Mouse (Mus musculus) kidney, embryonic 15.5 days (tissue): ENCODE measurements around the gene Cyfip1. TPM values are rescaled to one million over a fixed set of nuclear protein-coding genes. Genes with fewer than 3 reads are reported as not detected.
A peak's percentile ranks its signal among the peaks of the same experiment; 100 is the strongest.

Source experiments
- ATAC-seq: fragments of 200-750 bp; cut with Nextera tagmentation; replicated peaks from 2 replicates; pipeline ENCODE4 v1.8.0; 2017; ENCODE audit warnings: moderate TSS enrichment; ENCODE audit not compliant: low FRiP score
- H3K27ac ChIP-seq: fragments of 300-500 bp; sonication (generic); 2 replicates; pipeline ENCODE4 v1.5.1; 2015; ENCODE audit warnings: mild to moderate bottlenecking, inconsistent platforms
- H3K27me3 ChIP-seq: fragments of 300-500 bp; sonication (generic); 2 replicates; pipeline ENCODE4 v1.6.1; 2015; ENCODE audit warnings: inconsistent platforms
- H3K36me3 ChIP-seq: fragments of 300-500 bp; sonication (generic); 2 replicates; pipeline ENCODE4 v1.6.1; 2015; ENCODE audit warnings: inconsistent platforms
- H3K4me1 ChIP-seq: fragments of 300-500 bp; sonication (generic); 2 replicates; pipeline ENCODE4 v1.6.1; 2015; ENCODE audit warnings: inconsistent platforms
- H3K4me2 ChIP-seq: fragments of 300-500 bp; sonication (generic); 2 replicates; pipeline ENCODE4 v1.6.1; 2015; ENCODE audit warnings: moderate library complexity, mild to moderate bottlenecking, inconsistent platforms
- H3K4me3 ChIP-seq: fragments of 300-500 bp; sonication (generic); replicated peaks from 2 replicates; pipeline ENCODE4 v1.5.1; 2015; ENCODE audit warnings: mild to moderate bottlenecking, inconsistent platforms
- H3K9ac ChIP-seq: fragments of 300-500 bp; sonication (generic); 2 replicates; pipeline ENCODE4 v1.6.1; 2015; ENCODE audit warnings: mild to moderate bottlenecking, inconsistent platforms
- H3K9me3 ChIP-seq: fragments of 300-500 bp; sonication (generic); replicated peaks from 2 replicates; pipeline ENCODE4 v1.6.1; 2016; ENCODE audit warnings: inconsistent platforms
- WGBS: fragments of 180-500 bp; shearing (Covaris S2); methylation state at CpG from one replicate; pipeline ENCODE4 v1.1.7; 2015; ENCODE audit warnings: mixed read lengths; 5-methylcytosine and 5-hydroxymethylcytosine counted together
- polyA plus RNA-seq: library from polyadenylated mRNA; unstranded; fragments of >200 nt; fragmentation: Nextera tagmentation; extraction: Ambion mirVana; gene quantifications from 2 replicates; pipeline ENCODE4 v1.2.1, GENCODE M21; 2015

The Cyfip1 gene
- polyA plus RNA-seq, 1 experiment from 2014 or later: 112 TPM

DNA sequence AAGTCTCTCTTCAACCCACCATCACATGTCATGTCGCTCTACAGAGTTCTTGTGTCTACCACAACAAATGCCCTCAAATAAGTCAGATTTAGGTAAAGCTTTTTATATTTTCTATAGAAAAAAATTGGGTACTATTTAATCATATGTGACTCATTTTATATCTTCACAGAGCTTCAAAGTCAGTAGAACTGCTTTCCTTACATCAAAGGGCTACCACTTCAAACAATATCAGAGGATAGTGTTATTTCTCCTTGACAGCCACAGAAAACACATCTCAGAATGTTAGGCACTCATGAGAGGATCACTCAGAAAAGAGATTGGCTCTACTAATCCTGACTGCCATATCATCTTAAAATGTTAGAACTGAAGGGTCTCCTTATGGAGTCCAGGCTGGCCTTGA is 119.0 kb downstream of the Cyfip1 start:
- H3K9me3 ChIP-seq: no peaks in the 10 kb centered on the region
- H3K36me3 ChIP-seq: peaks cover 16% of the 10 kb centered on the region; the same call in 1 of the 2 replicates
- H3K27me3 ChIP-seq: no peaks in the 10 kb centered on the region
- WGBS: 98% methylated on average over 1 of the region's 1 CpGs
- H3K4me2 ChIP-seq: 0 out of 2 replicates have a peak overlapping the region, but pooled peaks have one; percentile 36
- no peak overlapping the region for H3K9ac ChIP-seq
- no peak overlapping the region for H3K4me3 ChIP-seq
- peaks cover 15% of the 10 kb centered on the region; the same call in 1 of the 2 replicates for H3K4me1 ChIP-seq
- no peak overlapping the region for H3K27ac ChIP-seq
- no peak for ATAC-seq

DNA sequence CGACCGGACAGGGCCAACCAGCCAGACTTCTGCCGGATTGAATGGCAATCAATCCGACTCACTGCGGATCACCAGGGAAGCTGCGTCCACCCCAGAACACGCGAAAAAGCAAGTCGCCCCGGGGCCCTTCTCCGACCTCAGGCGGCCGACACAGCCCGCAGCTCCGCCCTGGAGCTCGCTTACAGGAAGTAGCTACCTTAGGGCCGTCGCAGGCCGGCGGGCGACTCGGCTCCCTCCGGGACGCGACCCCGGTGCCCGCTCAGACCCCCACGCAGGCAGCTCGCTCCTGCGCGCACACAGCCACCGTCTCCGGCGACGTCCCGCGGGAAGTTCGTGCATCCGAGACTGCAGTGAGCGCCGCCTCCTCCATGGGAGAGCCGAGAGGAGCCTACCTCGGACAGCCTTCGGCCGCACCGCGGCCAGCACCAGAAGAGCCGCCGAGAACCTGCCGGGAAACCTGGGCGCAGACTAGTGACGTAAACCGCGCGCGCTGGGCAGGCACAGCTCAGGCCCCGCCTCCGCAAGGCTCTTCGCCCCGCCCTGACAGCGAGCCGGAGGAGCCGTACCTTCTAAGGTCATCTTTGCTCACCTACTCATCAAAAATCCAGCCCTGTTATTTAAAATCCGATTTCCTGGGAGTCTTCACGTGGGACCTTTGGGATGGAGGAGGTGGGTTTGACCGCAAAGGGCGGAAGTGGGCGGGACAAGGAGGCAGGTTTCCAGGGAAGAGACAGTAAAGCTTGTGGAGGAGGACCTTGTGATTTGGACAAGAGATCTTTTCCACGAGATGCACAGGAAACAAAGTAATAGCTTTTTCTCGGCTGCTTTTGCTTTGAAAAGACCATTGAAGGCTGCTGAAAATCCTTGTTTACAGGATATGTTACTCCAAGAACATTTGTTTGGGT is 120.7 kb downstream of the Cyfip1 start, which contains the start of gene Nipa2:
Gene Nipa2 (minus strand): TSS at position 473 of the 905 bp plus-strand sequence.
- 0 out of 2 replicates have a peak, but pooled peaks cover 3% of the 10 kb centered on the region for H3K36me3 ChIP-seq
- peak within 1 kb of the TSS; percentile 95 for H3K9ac ChIP-seq
- peak within 1 kb of the TSS; percentile 96 for H3K27ac ChIP-seq
- peak within 1 kb of the TSS; percentile 69 for H3K4me2 ChIP-seq
- H3K27me3 ChIP-seq: no peaks in the 10 kb centered on the region
- peaks cover 18% of the 10 kb centered on the region; the same call in 1 of the 2 replicates for H3K4me1 ChIP-seq
- peak; percentile 98 for ATAC-seq
- H3K9me3 ChIP-seq: no peaks in the 10 kb centered on the region
- H3K4me3 ChIP-seq: peak within 1 kb of the TSS; percentile 95
- under 1% methylated on average over 70 of the region's 70 CpGs for WGBS

DNA sequence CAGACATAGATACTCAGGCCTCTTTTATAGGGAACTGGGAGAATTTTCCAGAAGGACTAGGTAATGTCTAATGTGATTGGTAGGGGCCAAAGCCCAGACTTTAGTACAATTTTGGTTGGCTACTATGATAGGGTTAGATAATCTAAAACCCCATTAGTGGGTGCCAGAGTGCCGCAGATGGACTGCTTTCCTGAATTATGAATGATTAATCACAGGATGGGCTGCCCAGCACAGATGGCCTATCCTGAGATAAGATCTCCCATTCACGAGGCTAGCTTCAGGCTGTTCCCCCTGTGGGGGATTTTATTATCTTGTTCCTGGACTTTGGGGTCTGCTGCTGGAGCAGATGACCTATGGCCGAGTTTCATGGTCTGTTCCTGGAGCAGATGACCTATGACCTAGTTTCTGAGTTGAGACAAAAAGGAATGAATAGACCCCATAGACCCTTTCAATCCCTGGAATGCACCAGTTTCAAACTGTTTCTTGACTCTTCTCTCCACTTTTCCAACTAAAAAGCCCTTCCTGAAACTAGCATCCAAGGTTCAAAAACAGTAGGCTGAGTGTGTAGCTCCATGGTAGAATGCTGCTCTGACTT is 125.4 kb downstream of the Cyfip1 start:
- Histone ChIP-seq H3K4me3 (no peak overlapping the region), H3K36me3 (no peaks in the 10 kb centered on the region), H3K9ac (no peak overlapping the region), H3K27ac (no peak overlapping the region), H3K9me3 (no peaks in the 10 kb centered on the region), H3K27me3 (no peaks in the 10 kb centered on the region), H3K4me1 (peaks cover 15% of the 10 kb centered on the region; the same call in 1 of the 2 replicates), H3K4me2 (no peak overlapping the region)
- no peak for ATAC-seq
- WGBS: 31% methylated on average over 3 of the region's 3 CpGs

- no peak for ATAC-seq
- H3K4me3 ChIP-seq: peak overlapping the region; percentile 29
- WGBS: 42% methylated on average over 16 of the region's 16 CpGs
- H3K9ac ChIP-seq: no peak overlapping the region
- no peaks in the 10 kb centered on the region for H3K27me3 ChIP-seq
- H3K4me2 ChIP-seq: peak overlapping the region; percentile 49
- H3K4me1 ChIP-seq: peaks cover 9% of the 10 kb centered on the region; the same call in 1 of the 2 replicates
- H3K9me3 ChIP-seq: no peaks in the 10 kb centered on the region
- H3K36me3 ChIP-seq: no peaks in the 10 kb centered on the region
- H3K27ac ChIP-seq: no peak overlapping the region
These were observed 126.8 kb downstream of the Cyfip1 start for GRCm38 (mm10) chr7:55968258-55968901.

DNA sequence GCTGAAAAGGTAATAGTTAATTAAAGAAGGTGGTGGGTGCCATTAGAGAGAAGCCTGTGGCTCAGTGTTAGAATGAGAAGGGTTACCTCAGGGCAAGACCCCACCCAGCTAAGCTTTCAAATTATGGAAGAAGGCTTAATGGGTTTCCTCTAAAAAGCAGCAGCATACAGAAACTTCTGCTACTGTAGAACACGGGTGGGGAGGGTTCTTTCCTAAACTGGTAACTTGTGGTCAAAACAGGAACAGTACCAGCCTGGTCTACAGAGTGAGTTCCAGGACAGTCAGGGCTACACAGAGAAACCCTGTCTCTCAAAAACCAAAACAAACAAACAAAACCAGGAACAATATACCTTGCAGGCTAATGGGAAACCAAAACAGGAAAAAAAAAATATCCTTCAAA is 127.9 kb downstream of the Cyfip1 start:
- H3K4me3 ChIP-seq: no peak overlapping the region
- WGBS: 73% methylated on average over 1 of the region's 1 CpGs
- no peaks in the 10 kb centered on the region for H3K9me3 ChIP-seq
- no peak overlapping the region for H3K27ac ChIP-seq
- H3K27me3 ChIP-seq: no peaks in the 10 kb centered on the region
- no peak for ATAC-seq
- H3K9ac ChIP-seq: no peak overlapping the region
- H3K4me2 ChIP-seq: no peak overlapping the region
- H3K4me1 ChIP-seq: peaks cover 7% of the 10 kb centered on the region; the same call in 1 of the 2 replicates
- peaks cover 4% of the 10 kb centered on the region for H3K36me3 ChIP-seq

DNA sequence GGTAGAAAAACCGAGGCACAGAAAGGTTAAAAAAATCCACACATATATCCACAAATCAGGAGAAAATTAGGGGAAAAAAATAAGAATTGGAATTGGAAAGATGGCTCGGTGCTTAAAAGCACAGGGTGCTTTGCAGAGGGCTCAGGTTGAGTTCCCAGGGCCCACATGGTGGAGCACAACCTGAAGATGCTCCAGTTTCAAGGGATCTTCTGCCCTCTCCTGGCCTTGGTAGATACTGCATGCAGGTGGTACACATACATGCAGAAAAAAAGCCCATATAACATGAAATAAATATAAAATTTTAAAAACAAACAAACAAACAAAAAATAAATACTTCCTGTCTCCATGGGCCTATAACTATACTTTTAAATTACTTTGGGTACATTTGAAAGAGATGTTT is 132.9 kb downstream of the Cyfip1 start:
- no peaks in the 10 kb centered on the region for H3K9me3 ChIP-seq
- no peak overlapping the region for H3K9ac ChIP-seq
- 96% methylated on average over 2 of the region's 2 CpGs for WGBS
- no peaks in the 10 kb centered on the region for H3K27me3 ChIP-seq
- no peak overlapping the region for H3K4me2 ChIP-seq
- H3K4me3 ChIP-seq: no peak overlapping the region
- ATAC-seq: no peak
- H3K27ac ChIP-seq: no peak overlapping the region
- peaks cover 13% of the 10 kb centered on the region for H3K36me3 ChIP-seq
- no peaks in the 10 kb centered on the region for H3K4me1 ChIP-seq

DNA sequence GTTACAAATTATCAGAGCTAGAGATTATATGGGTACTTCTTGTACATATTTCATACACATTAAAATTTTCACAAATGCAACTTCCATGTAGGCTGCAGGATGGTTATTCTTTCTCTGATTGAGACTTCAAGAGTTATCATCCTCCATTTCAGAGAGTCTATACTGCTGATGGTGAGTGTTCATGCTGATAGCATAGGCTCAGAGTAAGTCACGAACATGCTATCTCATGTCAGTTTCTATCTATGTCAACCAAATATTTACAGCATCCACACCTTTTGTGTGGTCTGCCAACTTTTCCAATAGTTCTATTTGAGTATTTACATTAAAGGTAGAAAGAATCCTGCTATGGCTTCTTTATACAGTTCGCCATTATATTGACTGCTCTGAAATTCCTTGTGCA is 140.0 kb downstream of the Cyfip1 start:
- Histone ChIP-seq H3K36me3 (peaks cover 15% of the 10 kb centered on the region; the same call in 1 of the 2 replicates), H3K9ac (no peak overlapping the region), H3K27ac (no peak overlapping the region), H3K4me2 (no peak overlapping the region), H3K27me3 (no peaks in the 10 kb centered on the region), H3K4me1 (no peaks in the 10 kb centered on the region), H3K9me3 (no peaks in the 10 kb centered on the region), H3K4me3 (no peak overlapping the region)
- no peak for ATAC-seq
- 91% methylated on average over 2 of the region's 2 CpGs for whole genome bisulfite sequencing

Other genes with a start within 250 kb of the Cyfip1 start
- gene Siglech, start 73.6 kb upstream of the Cyfip1 start, polyA plus RNA-seq: 0.19 and 0.21 TPM in 2 replicates
- gene Tubgcp5, start 47.6 kb upstream of the Cyfip1 start, polyA plus RNA-seq: 30.7 and 34.1 TPM in 2 replicates
- 45.5 and 48.3 TPM in 2 replicates for gene Nipa2, start 120.7 kb downstream of the Cyfip1 start, polyA plus RNA-seq
- gene Nipa1, start 178.2 kb downstream of the Cyfip1 start, polyA plus RNA-seq: 5.8 and 6.5 TPM in 2 replicates
- 24.3 and 24.8 TPM in 2 replicates for gene Herc2, start 208.5 kb downstream of the Cyfip1 start, polyA plus RNA-seq